Mouse (Mus musculus): ENCODE measurements at regions not wholly inside any gene's neighbourhood (a gene's known extent, or its start where the extent isn't known, plus 50 kb on each side); places are given as distances from the start of the nearest gene placed in this dataset.
"Not testable (repeated sequence)": the region's sequence is repeated elsewhere in the genome, so short reads cannot be mapped to it uniquely, and the experiment has no call there.

DNA sequence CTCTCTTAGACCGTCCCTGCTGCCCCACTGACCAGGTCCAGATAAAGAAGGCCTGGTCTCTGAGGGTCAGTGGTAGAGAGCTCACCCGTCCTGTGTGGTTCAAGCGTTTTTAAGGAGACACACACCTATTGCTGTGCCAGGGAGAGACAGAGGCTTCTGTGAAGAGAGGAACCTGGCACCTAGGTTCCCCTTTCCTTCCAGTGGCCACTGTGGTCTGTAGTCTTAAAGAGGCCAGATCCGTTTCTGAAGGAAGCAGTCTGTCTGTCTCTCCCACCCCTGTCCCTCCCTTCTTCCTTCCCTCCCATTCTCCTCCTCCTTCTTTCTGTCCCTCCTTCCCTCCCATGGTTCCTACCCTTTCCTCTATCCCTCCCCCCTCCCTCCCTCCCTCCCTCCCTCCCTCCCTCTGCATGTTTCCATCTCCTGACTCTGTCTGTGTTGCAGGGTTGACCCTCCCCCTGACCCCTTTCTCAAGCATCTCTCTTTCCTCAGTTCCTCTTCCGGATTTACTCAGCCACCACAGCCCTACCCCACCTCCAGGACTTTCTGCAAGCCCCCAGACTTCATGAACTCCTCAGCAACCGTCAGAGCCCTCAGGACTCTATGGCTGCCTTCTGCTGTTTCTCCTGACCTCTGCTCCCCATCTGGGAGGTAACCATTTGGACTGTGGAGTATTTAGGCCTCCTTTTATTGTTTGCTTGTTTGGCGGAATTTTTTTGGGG, 100.1 kb upstream of the Ubl3 start:
- no peak for DNase-seq (ENCODE audit: low spot score)

DNA sequence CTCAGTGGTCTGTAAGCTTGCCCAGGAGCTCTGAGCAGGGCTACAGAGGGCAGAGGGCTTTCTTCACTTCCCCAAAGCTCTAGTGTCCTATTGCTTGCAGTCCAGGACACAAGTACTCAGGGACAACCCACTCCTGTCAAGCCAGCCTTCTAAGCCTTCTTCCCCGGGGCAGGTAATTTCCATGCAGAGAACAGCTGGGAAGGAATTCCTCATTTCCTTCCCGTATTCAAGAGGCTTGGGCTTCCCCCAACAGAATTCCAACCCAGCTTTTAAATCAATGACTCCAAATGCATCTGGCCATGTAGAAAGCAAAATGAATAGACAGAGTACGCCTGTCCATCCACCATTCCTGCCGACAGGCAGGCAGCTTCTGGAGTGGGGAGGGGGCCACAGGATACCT, 99.1 kb upstream of the Ubl3 start:
- DNase-seq (ENCODE audit: low spot score), result no peak

DNA sequence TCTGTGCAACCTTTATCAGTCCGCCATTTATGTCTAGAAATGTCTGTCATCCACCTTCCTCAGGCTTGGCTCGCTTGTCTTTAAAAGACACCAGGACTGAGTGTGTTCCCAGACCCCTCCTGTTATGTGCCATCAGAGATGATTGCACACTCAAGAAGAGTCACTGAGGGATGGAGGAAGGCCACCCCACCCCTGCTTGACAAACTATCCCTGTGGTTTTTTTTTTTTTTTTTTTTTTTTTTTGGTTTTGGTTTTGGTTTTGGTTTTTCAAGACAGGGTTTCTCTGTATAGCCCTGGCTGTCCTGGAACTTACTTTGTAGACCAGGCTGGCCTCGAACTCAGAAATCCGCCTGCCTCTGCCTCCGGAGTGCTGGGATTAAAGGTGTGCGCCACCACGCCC, 97.0 kb upstream of the Ubl3 start:
- not testable (repeated sequence) for DNase-seq (ENCODE audit: low spot score)

DNA sequence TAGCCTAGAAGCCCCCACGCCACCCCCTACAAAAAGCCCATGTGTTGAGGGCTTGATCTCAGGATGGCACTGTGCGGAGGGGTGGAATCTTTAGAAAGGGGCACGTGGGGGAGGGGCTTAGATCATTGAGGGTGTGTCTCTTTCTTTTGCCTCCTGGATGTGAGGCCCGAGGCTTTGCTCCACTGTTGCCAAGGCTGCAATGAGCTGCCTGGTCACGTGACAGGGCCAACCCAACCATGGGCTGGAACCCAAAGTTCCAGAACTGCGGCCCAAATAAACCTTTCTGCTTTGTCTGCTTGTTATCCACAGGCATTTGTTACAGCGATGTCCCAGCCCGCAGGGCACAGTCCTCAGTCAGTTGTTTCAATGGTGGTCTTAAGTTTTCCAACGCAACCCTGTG, 96.5 kb upstream of the Ubl3 start:
- DNase-seq (ENCODE audit: low spot score), result no peak

DNA sequence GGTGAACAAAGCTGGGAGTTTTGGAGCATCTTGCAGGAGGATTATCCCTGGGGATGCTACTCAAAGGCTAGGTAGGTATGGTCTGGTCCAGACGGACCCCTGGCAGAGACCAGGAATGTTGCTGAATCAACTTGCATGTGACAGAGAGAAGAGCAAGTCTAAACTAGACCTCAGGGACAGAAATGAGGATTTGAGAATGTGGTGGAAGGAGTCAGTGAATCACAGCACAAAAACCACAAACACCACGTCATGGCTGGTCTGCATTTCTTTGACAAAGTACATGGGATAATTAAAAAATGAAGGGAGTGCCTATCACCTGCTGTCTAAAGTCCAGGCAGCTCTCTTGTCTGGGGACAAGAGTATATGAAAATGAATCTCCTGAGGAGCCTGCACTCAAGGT, 95.1 kb upstream of the Ubl3 start:
- no peak for DNase-seq (ENCODE audit: low spot score)

DNA sequence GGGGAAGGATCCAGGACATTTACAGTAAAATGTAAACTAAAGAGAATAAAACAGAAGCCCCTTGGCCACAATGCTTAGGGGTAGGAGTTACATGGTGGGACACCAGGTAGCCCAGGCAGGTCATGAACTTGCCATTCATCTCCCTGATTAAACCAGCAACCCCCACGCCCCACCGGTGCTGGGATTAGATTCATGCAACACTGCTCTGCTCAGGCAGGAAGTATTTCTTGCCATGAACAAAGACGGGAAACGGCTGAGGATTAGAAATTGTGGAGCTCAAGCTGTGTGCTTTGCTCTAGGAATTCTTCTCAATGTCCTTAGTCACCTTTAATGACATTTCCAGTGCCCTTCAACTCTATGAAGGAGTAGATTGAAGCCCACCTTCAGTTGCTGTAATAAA, 93.2 kb upstream of the Ubl3 start:
- DNase-seq (ENCODE audit: low spot score), result no peak

DNA sequence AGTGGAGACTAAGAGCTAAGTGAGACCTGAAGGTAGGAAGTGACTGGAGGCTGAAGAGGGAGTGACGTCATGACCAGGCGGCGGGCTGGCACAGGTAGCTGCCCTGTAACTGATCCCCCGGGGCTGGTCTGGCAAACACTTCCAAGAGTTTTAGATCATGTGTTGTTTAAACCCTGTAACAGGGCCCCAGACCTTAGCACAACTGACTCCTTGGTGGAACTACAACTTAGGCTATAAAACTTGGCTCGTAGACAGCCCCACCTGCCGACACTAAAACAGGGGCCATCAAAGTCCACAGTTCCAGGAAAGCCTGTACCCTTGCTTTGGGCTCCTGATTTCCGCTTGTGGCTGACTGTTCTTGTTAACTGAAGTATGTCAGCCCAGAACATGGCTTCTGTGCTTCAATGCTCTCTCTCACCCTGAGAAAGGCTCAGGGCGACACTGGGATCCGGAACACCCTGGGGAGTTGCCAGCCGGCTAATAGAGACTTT, 92.6 kb upstream of the Ubl3 start:
- no peak for DNase-seq (ENCODE audit: low spot score)

DNA sequence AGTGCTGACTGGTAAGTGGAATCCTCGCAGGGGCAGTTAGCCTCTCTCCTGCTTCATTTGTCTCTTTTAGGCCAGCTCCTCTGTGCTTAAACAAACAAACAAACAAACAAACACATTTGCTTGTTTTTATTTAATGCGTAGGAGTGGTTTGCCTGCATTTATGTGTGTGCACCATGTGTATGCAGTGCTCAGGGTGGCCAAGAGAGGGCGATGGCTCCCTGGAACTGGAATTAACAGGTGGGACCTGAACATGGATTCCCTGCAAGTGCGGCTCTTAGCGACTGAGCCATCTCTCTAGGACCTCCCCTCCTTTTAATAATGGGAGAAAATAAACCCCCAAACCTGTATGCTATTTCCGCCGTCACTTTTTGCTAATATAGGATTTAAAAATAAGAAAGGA, 91.8 kb upstream of the Ubl3 start:
- no peak for DNase-seq (ENCODE audit: low spot score)

DNA sequence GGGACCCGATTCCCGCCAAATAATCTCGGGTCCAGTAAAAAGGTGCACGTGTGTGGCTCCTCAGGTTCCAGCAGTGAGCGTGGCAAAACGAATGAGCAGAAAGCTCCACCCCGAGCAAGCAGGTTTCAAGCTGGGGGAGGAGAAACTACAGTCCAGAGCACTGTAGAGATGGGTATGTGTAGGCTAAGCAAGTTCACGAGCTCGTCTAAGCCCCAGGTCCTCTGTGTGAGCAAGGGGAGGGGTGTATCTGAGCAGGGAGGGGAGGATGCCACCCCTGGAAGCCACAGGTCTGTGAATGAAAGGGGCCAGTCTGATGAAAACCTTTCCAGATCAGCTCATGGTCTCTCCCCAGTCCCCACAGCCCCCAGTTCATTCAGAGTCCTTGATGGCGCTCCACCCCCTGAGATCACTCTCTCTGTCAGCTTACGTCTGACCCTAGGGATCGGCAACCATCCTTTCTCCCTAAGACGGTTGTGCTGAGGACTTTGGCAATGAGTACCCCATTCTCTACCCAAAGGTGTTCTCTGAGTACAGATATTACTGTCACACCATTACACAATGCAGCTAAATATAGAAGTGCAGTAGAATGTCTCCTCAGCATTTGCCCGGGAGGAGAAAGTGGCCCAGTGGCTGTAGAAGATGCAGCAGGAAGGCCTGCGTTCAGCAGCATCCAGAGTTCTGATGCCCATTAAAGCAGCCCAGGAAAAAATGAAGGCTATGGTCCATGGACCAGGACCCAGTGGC, 89.2 kb upstream of the Ubl3 start:
- DNase-seq (ENCODE audit: low spot score), result no peak

DNA sequence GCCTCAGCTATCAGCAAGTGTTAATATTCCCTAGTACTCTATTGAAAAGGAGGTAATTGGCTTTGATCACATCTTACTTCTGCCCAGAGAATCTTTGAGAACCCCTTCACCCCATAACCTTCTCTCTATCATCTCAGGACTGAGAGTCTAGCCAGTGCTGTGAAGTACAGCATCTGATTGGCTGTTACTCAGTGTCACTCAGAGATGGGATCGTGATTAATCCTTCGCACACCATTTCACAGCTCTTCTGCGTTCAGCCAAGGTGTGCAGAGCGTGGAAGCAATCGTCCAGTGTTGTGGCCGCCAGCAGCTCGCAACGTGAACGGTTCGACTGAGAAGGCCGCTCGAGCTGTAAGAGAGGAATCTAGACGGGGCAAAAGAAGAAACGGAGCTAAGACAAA, 87.9 kb upstream of the Ubl3 start:
- DNase-seq (ENCODE audit: low spot score), result no peak

DNA sequence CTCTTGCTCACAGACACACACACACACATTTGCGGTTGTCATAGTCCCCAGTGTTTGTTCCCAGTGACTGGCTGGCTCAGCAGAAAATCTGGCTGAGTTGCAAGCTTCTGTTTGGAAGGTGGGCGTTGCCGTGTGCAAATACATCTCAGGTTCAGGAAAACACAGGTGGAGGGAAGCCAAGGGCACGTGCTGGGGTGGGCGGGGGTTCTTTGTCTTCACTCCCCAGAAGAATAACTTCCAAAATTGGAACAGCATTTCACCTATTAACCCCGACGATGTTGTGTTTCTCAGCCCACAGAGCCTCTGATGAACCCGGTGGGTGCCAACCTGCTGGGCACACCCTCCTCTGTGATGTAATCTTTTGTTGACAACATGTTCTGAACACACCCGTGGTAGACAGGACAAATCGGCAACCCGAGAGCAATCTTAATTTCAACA, 82.3 kb upstream of the Ubl3 start:
- no peak for DNase-seq (ENCODE audit: low spot score)

DNA sequence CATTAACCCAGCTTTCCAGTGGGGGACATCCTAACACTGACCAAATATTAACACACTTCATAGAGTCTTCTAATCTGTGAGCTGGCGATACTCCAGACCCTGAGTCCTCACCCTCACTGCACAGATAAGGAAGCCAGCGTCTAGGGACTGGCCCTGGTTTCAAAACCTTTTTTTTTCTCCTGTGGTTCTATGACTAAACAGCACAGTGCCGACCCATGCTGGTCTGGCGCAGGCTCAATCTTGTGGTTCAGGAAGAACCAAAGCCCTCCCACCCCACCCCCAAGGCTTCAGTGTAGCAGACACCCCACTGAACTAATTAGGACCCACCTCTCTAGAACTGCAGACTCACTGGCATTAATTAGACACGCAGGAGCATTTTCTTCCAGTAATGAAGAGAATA, 81.4 kb upstream of the Ubl3 start:
- DNase-seq (ENCODE audit: low spot score), result no peak

DNA sequence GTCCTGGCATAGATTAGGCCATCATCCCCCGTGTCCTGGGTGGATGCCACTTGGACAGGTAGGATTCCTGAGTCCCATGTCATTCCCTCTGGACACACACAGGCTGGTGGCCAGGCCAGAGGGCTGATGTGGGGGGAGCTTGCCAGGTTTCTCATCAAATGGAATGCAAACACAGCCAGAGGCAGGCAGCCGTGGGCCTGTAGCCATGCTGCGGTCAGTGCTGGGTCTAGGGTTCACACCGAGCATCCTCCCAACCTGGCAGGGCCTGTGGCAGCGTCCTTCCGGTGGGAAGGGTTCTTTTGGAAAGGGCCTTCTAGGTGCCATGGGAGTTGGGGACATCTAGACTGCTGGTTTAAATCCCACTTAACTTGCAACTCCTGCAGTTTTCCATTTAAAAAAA, 80.7 kb upstream of the Ubl3 start:
- no peak for DNase-seq (ENCODE audit: low spot score)

DNA sequence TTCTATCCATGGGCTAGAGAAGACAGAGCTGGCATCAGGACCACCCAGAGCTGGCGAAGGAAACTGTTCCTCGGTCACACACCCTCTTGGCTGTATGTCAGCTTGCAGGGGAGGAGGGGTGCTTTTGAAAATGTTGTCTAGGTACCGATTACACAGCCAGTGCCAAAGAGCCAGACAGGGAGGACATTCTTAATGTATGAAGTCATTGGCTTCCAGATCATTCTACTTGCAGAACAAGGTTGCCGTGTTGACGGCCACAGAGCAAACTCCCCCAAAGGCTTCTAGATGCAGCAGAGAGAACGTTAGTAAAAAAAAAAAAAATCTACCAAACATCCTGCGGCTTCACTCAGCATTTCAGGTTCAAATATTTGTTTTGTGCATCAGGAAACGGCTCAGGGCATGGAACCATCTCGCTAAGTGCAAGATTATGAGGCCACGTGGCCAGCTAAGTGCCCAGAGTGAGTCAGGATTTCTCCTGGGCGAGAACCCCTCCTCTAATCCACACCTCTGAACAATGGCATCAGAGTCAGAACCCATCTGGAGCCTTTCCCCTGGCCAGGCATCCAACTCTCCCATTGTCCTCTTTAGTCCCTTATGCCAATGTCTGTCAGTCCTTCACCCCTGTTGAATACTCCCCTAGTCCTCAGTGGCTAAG, 80.1 kb upstream of the Ubl3 start:
- DNase-seq (ENCODE audit: low spot score), result no peak

DNA sequence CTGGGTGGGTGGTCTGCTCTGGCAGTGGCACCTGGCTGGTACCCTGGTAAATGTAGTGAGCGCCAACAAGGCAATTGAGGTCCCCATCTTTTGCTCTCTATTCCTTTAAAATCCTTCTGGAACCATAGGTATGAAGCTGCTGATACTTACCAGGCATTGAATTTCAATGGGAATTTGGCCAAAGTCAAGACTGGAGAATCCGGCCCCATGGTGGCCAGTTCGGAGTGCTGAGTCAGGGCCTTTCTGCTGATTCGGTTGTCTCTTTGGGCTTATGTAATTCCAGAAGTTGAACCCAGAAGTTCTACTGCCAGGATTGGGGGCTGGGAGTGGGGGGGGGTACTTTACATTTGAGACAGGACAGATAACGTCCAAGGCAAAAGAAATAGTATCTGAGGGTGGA, 79.0 kb upstream of the Ubl3 start:
- DNase-seq (ENCODE audit: low spot score), result no peak

DNA sequence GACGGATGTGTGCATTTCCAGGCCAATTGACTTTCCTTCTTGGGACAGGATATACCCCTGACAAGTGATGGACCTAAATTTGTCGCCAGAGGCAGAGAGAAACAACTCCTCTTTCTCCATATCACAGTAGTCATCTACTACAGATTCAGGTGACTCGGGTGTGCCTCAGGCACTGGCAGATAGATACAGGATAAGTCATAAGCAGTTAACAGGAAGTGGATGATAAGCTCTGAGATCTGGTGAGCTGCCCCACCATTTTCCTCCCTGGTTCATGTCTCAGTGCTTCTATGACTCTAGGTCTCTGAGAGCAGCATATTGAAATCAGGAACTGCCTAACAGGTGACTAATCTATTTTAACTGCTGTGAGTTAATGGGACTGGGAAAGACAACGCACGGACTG, 73.4 kb upstream of the Ubl3 start:
- no peak for DNase-seq (ENCODE audit: low spot score)

DNA sequence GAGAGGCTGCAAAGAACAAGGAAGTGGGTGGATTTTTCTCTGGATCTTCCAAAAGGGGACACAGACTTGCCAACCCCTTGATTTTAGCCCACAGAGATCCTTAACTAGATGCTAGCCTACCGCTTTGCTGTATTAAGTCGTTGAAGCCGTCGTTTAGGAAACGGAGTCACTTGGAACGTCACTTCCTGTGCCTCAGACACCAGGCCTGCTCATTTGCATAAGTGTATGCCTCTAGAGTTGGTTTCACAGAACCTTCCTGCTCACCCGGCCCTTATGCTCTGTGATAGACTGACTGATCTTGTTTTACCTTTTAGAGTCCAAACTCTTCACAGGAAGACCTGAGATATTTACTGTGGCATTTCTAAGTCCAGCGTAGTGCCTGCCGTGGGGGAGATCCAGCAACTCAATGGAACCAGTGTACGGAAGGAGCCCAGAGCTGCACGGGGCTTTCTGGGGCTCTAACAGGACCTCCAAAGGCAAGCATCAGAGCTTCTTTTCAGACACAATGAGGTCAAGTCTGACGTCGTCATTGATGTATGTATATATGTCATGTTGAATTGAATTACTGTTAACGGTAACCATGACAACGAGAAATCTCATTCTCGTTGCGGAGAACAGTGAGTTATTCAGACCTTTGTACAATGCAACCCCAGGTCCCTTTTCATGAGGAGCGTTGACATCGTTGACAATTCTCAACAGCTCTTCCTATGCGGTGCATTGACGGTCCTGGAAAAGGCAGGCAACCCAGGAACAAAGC, 72.2 kb upstream of the Ubl3 start:
- peak; percentile 56 for DNase-seq (ENCODE audit: low spot score)

DNA sequence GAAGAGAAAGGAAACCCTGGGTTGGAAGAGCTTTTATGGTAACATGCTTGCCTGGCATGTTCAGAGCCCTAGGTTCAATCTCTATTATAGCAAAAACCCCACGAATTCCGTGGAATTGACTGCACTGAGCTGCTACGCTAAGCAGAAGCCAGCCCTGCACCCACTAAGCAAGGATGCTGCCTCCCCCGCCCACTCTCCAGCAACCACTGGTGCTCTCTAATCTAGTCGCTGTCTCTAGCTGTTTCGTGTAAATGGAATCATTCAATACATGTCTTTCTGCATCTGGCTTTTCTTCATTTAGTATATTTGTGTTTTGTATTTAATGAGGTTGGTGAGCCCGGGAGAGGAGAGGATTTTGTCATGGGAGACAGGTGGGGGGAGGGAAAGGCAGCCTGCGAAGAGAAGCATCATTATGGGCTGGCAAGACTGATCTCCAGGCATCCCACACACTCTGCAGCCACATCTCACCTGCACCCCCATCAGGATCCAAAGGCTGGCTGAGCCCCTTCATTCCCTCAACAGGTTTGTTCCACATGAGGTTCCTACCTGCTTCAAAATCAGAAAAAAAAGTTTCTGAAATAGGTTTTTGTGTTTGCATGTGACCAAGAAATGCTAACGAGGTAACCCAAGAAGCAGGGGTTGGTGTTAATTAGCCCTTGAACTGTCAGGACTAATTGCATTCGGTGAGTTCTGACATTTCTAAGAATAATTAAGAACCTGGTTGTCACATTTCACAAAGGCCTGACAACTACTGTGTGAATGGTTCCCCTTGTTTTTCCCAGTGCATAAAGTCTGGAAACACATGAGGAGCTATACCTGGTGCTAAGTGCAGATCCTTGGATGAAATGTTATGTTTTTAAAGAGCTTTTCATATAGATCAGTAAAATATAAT, 68.6 kb upstream of the Ubl3 start:
- no peak for DNase-seq (ENCODE audit: low spot score)

DNA sequence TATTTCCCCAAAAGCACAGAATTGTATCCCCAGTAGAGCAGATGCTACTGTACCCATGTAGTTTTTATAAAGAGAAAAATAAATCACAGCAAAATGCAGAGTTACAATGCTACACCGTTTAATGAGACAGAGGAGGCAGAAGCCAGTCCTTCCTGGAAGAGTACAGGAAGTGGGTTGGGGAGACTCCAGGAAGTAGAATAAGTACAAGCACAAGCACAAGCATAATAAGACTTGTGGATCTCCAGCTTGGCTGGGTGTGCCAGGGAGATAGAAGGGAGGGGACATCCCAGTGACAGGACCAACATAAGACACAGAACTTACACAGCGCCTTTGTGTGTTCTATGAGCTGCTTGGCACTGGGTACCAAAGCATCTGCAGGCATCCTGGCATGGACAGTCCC, 67.3 kb upstream of the Ubl3 start:
- DNase-seq (ENCODE audit: low spot score), result no peak

DNA sequence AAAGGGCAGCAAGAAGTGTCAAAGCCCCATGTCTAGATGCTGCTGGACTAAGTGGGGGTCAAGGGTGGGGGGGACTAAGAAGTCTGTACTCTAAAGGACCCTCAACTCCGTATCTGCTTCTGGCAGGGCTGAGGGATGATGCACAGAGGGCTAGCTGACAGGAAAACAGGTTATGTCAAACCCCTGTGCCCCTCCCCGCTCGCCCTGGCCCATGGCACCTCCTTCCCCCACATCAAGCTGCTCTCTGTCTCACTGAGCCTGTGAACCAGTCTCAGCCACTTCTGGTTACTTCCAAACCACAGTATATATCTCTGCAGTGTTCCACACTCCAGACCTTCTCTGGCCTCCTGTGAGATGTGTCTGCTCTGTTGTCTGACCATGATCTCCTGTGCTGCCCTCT, 63.8 kb upstream of the Ubl3 start:
- DNase-seq (ENCODE audit: low spot score), result no peak

DNA sequence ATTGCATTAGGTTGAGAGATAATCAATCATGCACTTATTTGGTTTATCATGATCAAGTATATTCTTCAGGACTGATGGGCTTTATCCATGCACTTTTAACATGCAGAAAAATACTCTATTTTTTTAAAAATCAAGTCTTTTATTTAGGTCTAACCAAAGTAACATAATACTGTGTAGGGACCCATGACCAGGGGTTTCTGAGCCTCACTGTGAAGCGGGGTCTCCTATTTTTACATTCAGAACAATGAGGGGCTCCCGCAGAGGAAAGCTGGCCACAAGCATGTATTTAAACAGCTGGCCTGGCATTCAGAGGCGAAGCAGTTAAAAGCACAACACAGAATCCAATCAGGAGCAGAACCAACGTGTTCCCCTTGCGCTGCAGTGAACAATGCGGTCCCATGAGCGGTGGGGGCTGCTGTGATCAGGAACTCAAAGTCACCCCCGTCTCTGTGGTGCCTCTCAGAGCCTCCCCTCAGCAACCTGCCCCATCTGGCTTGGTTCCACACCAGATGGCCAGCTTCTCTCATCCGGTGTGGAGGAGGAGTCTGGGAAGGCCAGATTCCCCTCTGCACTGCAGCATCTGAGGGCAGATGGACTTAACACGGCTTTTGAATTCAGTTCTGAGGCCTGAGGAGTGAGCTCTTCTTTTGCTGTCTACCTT, 63.2 kb upstream of the Ubl3 start:
- DNase-seq (ENCODE audit: low spot score), result peak; percentile 75
